Mouse (Mus musculus) erythroid progenitor cell, adult 5-6 weeks (primary cell): ENCODE results near the gene Oxsr1. TPM values are rescaled to one million over a fixed set of nuclear protein-coding genes. Genes with fewer than 3 reads are reported as not detected.

ENCODE experiments used
- ATAC-seq: replicated peaks from 2 replicates; pipeline ENCODE4 v1.8.0; 2016; ENCODE audit warnings: moderate number of reproducible peaks, mild to moderate bottlenecking, moderate TSS enrichment, inconsistent platforms; ENCODE audit not compliant: poor library complexity, low FRiP score, severe bottlenecking
- total RNA-seq, 2 experiments: library from RNA; stranded (forward) in 1 of 2; stranded (reverse) in 1 of 2; fragments of 150-400 nt in 1 of 2; fragments of 186-747, 209-891 nt in 1 of 2; gene quantifications; 2 replicates each; pipeline versions ENCODE4 v1.2.3 to v1.2.4; 2015 to 2017; ENCODE audit warnings: low replicate concordance in 2 of 2

The Oxsr1 gene
- total RNA-seq, 2 experiments from 2014 or later: 37.1 to 48.6 TPM

GRCm38 (mm10) chr9:119339558-119340211 lies 17.5 kb upstream of the Oxsr1 start, which contains the start of gene Acaa1a:
Gene Acaa1a (plus strand): TSS chr9:119339676.
- peak; percentile 70 for ATAC-seq

- no peak for ATAC-seq
Observed at GRCm38 (mm10) chr9:119339106-119339505, 16.9 kb upstream of the Oxsr1 start.

GRCm38 (mm10) chr9:119338350-119338749 lies 16.1 kb upstream of the Oxsr1 start:
- ATAC-seq: no peak

GRCm38 (mm10) chr9:119337842-119338241 lies 15.6 kb upstream of the Oxsr1 start:
- ATAC-seq: no peak

- no peak for ATAC-seq
Observed at GRCm38 (mm10) chr9:119335571-119335970, 13.3 kb upstream of the Oxsr1 start.

GRCm38 (mm10) chr9:119334834-119335233 lies 12.6 kb upstream of the Oxsr1 start:
- no peak for ATAC-seq

GRCm38 (mm10) chr9:119334324-119334723 lies 12.1 kb upstream of the Oxsr1 start:
- ATAC-seq: no peak

- no peak for ATAC-seq
Observed at GRCm38 (mm10) chr9:119330186-119330963, 8.1 kb upstream of the Oxsr1 start.

GRCm38 (mm10) chr9:119328488-119328887 lies 6.3 kb upstream of the Oxsr1 start:
- no peak for ATAC-seq

GRCm38 (mm10) chr9:119324130-119324529 lies 1.9 kb upstream of the Oxsr1 start:
- ATAC-seq: no peak

GRCm38 (mm10) chr9:119323260-119323645 lies 1.0 kb upstream of the Oxsr1 start:
- ATAC-seq: peak; percentile 39

GRCm38 (mm10) chr9:119321392-119322229 lies 616 bp downstream of the Oxsr1 start:
- ATAC-seq: peak; percentile 16

- ATAC-seq: no peak
Observed at GRCm38 (mm10) chr9:119320946-119321345, 1.3 kb downstream of the Oxsr1 start.

- no peak for ATAC-seq
Observed at GRCm38 (mm10) chr9:119320446-119320845, 1.8 kb downstream of the Oxsr1 start.

GRCm38 (mm10) chr9:119318891-119319290 lies 3.3 kb downstream of the Oxsr1 start:
- ATAC-seq: no peak

GRCm38 (mm10) chr9:119313096-119313495 lies 9.1 kb downstream of the Oxsr1 start:
- ATAC-seq: no peak; the same call in 1 of the 2 replicates

GRCm38 (mm10) chr9:119309067-119309466 lies 13.2 kb downstream of the Oxsr1 start:
- no peak for ATAC-seq

GRCm38 (mm10) chr9:119305863-119306262 lies 16.4 kb downstream of the Oxsr1 start:
- ATAC-seq: no peak

- ATAC-seq: no peak
Observed at GRCm38 (mm10) chr9:119298563-119298962, 23.7 kb downstream of the Oxsr1 start.

GRCm38 (mm10) chr9:119297696-119298095 lies 24.5 kb downstream of the Oxsr1 start:
- ATAC-seq: no peak
